Mouse (Mus musculus): ENCODE measurements around the gene Utp6. TPM values are rescaled to one million over a fixed set of nuclear protein-coding genes. Genes with fewer than 3 reads are reported as not detected.
"Not testable (repeated sequence)": the region's sequence is repeated elsewhere in the genome, so short reads cannot be mapped to it uniquely, and the experiment has no call there.

Utp6 gene
- total and polyA plus RNA-seq, 2 experiments from 2014 or later, result 21.0 to 24.7 TPM

- Histone ChIP-seq H3K4me1 (ENCODE audit: insufficient read depth, low read length) (peaks cover 3% of the 10 kb centered on the region; the same call in 1 of the 2 replicates), H3K9me3 (ENCODE audit: low read length) (no peaks in the 10 kb centered on the region), H3K4me3 (ENCODE audit: low read depth, low read length) (peak overlapping the region; percentile 95), H3K36me3 (ENCODE audit: insufficient read depth, low read length) (no peaks in the 10 kb centered on the region), H3K27ac (ENCODE audit: low read depth, low read length) (peak overlapping the region; percentile 60), H3K4me2 (ENCODE audit: low read depth, low read length, poor library complexity, severe bottlenecking) (peak overlapping the region; percentile 74), H3K9ac (replicated peaks; ENCODE audit: low read length, poor library complexity, severe bottlenecking) (peak overlapping the region; percentile 59), H3K27me3 (ENCODE audit: insufficient read depth, low read length) (no peaks in the 10 kb centered on the region)
- WGBS, result 29% methylated on average over 20 of the region's 21 CpGs
- DNase-seq (ENCODE audit: low spot score), result no peak
- TF ChIP-seq CTCF (IDR thresholded peaks at IDR 0.05), result no peak
- ATAC-seq (ENCODE audit: low FRiP score), result no peak
Measured at GRCm38 (mm10) chr11:79992035-79992591, 29.9 kb upstream of the Utp6 start.

- ATAC-seq (ENCODE audit: low FRiP score) (no peak), DNase-seq (ENCODE audit: low spot score) (no peak)
- no peaks in the 10 kb centered on the region for H3K36me3 ChIP-seq (ENCODE audit: insufficient read depth, low read length)
- H3K4me2 ChIP-seq (ENCODE audit: low read depth, low read length, poor library complexity, severe bottlenecking), result no peak overlapping the region
- H3K9me3 ChIP-seq (ENCODE audit: low read length), result no peaks in the 10 kb centered on the region
- H3K4me1 ChIP-seq (ENCODE audit: insufficient read depth, low read length), result peaks cover 3% of the 10 kb centered on the region; the same call in 1 of the 2 replicates
- no peak overlapping the region for H3K27ac ChIP-seq (ENCODE audit: low read depth, low read length)
- H3K4me3 ChIP-seq (ENCODE audit: low read depth, low read length), result no peak overlapping the region
- no peaks in the 10 kb centered on the region for H3K27me3 ChIP-seq (ENCODE audit: insufficient read depth, low read length)
- TF ChIP-seq CTCF (IDR thresholded peaks at IDR 0.05), result no peak
- 93% methylated on average over 5 of the region's 5 CpGs for WGBS
- H3K9ac ChIP-seq (replicated peaks; ENCODE audit: low read length, poor library complexity, severe bottlenecking), result no peak overlapping the region
Measured at GRCm38 (mm10) chr11:79991600-79991999, 29.4 kb upstream of the Utp6 start.

GRCm38 (mm10) chr11:79990120-79990519 lies 27.9 kb upstream of the Utp6 start:
- TF ChIP-seq CTCF (IDR thresholded peaks at IDR 0.05), result no peak
- H3K4me2 ChIP-seq (ENCODE audit: low read depth, low read length, poor library complexity, severe bottlenecking), result no peak overlapping the region
- ATAC-seq (ENCODE audit: low FRiP score), result no peak
- peaks cover under 1% of the 10 kb centered on the region; the same call in 1 of the 2 replicates for H3K4me1 ChIP-seq (ENCODE audit: insufficient read depth, low read length)
- 93% methylated on average over 2 of the region's 2 CpGs for WGBS
- no peak overlapping the region for H3K27ac ChIP-seq (ENCODE audit: low read depth, low read length)
- H3K9ac ChIP-seq (replicated peaks; ENCODE audit: low read length, poor library complexity, severe bottlenecking), result no peak overlapping the region
- no peak for DNase-seq (ENCODE audit: low spot score)
- no peaks in the 10 kb centered on the region for H3K36me3 ChIP-seq (ENCODE audit: insufficient read depth, low read length)
- H3K27me3 ChIP-seq (ENCODE audit: insufficient read depth, low read length), result no peaks in the 10 kb centered on the region
- no peak overlapping the region for H3K4me3 ChIP-seq (ENCODE audit: low read depth, low read length)
- H3K9me3 ChIP-seq (ENCODE audit: low read length), result no peaks in the 10 kb centered on the region

- H3K27me3 ChIP-seq (ENCODE audit: insufficient read depth, low read length), result no peaks in the 10 kb centered on the region
- ATAC-seq (ENCODE audit: low FRiP score) (no peak), DNase-seq (ENCODE audit: low spot score) (no peak)
- no peaks in the 10 kb centered on the region for H3K36me3 ChIP-seq (ENCODE audit: insufficient read depth, low read length)
- H3K4me1 ChIP-seq (ENCODE audit: insufficient read depth, low read length), result no peaks in the 10 kb centered on the region
- no peaks in the 10 kb centered on the region for H3K9me3 ChIP-seq (ENCODE audit: low read length)
- 84% methylated on average over 2 of the region's 3 CpGs for WGBS
- TF ChIP-seq CTCF (IDR thresholded peaks at IDR 0.05), result no peak
- H3K4me3 ChIP-seq (ENCODE audit: low read depth, low read length), result no peak overlapping the region
- no peak overlapping the region for H3K27ac ChIP-seq (ENCODE audit: low read depth, low read length)
- no peak overlapping the region for H3K4me2 ChIP-seq (ENCODE audit: low read depth, low read length, poor library complexity, severe bottlenecking)
- no peak overlapping the region for H3K9ac ChIP-seq (replicated peaks; ENCODE audit: low read length, poor library complexity, severe bottlenecking)
Measured at GRCm38 (mm10) chr11:79987896-79988295, 25.7 kb upstream of the Utp6 start.

- Histone ChIP-seq H3K9me3 (ENCODE audit: low read length) (no peaks in the 10 kb centered on the region), H3K36me3 (ENCODE audit: insufficient read depth, low read length) (no peaks in the 10 kb centered on the region), H3K4me3 (ENCODE audit: low read depth, low read length) (no peak overlapping the region), H3K4me1 (ENCODE audit: insufficient read depth, low read length) (no peaks in the 10 kb centered on the region), H3K27me3 (ENCODE audit: insufficient read depth, low read length) (no peaks in the 10 kb centered on the region), H3K27ac (ENCODE audit: low read depth, low read length) (no peak overlapping the region), H3K9ac (replicated peaks; ENCODE audit: low read length, poor library complexity, severe bottlenecking) (no peak overlapping the region), H3K4me2 (ENCODE audit: low read depth, low read length, poor library complexity, severe bottlenecking) (no peak overlapping the region)
- ATAC-seq (ENCODE audit: low FRiP score), result no peak
- TF ChIP-seq CTCF (IDR thresholded peaks at IDR 0.05), result no peak
- WGBS, result 91% methylated on average over 4 of the region's 4 CpGs
- DNase-seq (ENCODE audit: low spot score), result no peak
Measured at GRCm38 (mm10) chr11:79986886-79987285, 24.7 kb upstream of the Utp6 start.

- DNase-seq (ENCODE audit: low spot score); H3K9ac ChIP-seq (replicated peaks; ENCODE audit: low read length, poor library complexity, severe bottlenecking); H3K27ac ChIP-seq (ENCODE audit: low read depth, low read length); ATAC-seq (ENCODE audit: low FRiP score); H3K4me3 ChIP-seq (ENCODE audit: low read depth, low read length); H3K9me3 ChIP-seq (ENCODE audit: low read length); H3K4me2 ChIP-seq (ENCODE audit: low read depth, low read length, poor library complexity, severe bottlenecking); H3K4me1 ChIP-seq (ENCODE audit: insufficient read depth, low read length); H3K36me3 ChIP-seq (ENCODE audit: insufficient read depth, low read length); H3K27me3 ChIP-seq (ENCODE audit: insufficient read depth, low read length): not testable (repeated sequence)
- WGBS, result 93% methylated on average over 3 of the region's 4 CpGs
Measured at GRCm38 (mm10) chr11:79977747-79978146, 15.6 kb upstream of the Utp6 start.

GRCm38 (mm10) chr11:79977061-79977460 lies 14.9 kb upstream of the Utp6 start:
- H3K36me3 ChIP-seq (ENCODE audit: insufficient read depth, low read length); H3K27me3 ChIP-seq (ENCODE audit: insufficient read depth, low read length); DNase-seq (ENCODE audit: low spot score); H3K4me2 ChIP-seq (ENCODE audit: low read depth, low read length, poor library complexity, severe bottlenecking); H3K9me3 ChIP-seq (ENCODE audit: low read length); H3K27ac ChIP-seq (ENCODE audit: low read depth, low read length); H3K9ac ChIP-seq (replicated peaks; ENCODE audit: low read length, poor library complexity, severe bottlenecking); H3K4me1 ChIP-seq (ENCODE audit: insufficient read depth, low read length); H3K4me3 ChIP-seq (ENCODE audit: low read depth, low read length); ATAC-seq (ENCODE audit: low FRiP score): not testable (repeated sequence)
- WGBS, result 94% methylated on average over 14 of the region's 14 CpGs

- DNase-seq (ENCODE audit: low spot score); H3K9ac ChIP-seq (replicated peaks; ENCODE audit: low read length, poor library complexity, severe bottlenecking); H3K4me3 ChIP-seq (ENCODE audit: low read depth, low read length); H3K27ac ChIP-seq (ENCODE audit: low read depth, low read length); H3K9me3 ChIP-seq (ENCODE audit: low read length); H3K4me1 ChIP-seq (ENCODE audit: insufficient read depth, low read length); H3K36me3 ChIP-seq (ENCODE audit: insufficient read depth, low read length); H3K27me3 ChIP-seq (ENCODE audit: insufficient read depth, low read length); ATAC-seq (ENCODE audit: low FRiP score); H3K4me2 ChIP-seq (ENCODE audit: low read depth, low read length, poor library complexity, severe bottlenecking): not testable (repeated sequence)
- WGBS, result 87% methylated on average over 6 of the region's 6 CpGs
Measured at GRCm38 (mm10) chr11:79976645-79977044, 14.5 kb upstream of the Utp6 start.
